Mouse (Mus musculus): ENCODE results near the gene Gdf7.

The Gdf7 gene

DNA sequence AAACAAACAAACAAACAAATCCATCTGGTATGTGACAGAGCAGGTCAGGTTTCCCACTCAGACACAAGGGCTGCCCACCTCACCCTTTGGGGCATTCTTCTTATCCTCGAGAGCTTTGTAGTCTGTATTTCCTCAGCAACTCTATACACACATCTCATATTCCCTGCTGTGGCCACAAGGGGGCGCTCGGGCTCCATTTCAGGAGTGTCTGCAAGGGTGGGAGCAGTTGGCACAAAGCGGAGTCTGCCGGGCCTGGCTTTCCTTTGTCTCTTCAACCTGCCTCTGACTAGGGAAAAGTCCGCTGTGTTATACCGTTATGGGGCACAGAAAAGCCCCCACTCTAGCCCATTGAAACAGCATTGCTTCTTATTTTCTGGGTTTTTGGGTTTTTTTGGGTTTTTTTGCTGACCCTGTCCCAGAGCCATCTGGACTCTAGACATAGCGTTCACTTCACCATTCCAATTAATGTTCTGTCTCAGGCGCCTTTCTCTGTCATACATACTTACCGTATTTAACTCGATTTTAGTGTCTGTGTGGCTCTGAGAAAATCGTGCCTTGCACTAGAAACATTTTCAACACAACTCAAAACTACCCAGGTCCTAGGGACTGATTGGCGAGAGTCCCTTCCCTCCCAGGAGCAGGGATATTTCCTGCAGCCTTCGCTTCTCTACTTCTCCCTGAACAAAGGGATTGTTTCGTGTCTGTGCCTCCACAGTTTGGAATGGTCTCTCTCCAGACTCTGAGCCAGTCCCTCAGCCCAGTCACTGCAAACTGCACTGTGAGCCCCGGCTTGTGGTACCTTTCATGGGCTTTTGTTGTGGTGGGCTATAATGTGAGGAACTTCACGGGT is 25.3 kb upstream of the Gdf7 start:
- DNase-seq: peak; percentile 85 to 93

DNA sequence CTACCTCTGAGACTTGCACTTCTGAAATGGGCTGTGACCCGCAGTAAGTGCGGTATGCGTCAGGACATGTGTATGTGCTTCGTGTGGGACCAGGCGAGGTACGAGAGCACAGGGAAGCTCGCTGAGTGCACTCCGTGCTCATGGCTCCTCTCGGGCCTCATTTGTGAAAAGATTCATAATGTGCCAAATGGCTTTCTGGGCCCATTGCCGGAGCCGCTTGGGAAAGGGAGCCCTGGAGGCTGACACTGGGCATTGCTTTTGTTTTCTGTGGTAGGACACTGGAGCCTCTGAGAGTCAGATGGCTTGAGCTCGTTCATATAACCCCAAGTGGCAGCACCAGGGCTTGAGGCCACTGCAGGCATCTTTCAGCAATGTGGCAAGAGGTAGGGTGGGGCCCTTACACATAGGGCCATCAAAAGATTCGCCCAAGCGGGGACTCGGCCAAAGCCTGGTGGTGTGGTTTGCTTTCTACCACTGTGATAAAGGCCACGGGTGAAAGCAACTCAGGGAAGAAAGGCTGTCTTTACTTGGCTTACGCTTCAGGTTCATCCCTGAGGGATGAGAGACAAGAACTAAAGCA is 24.3 kb upstream of the Gdf7 start:
- DNase-seq: no peak

DNA sequence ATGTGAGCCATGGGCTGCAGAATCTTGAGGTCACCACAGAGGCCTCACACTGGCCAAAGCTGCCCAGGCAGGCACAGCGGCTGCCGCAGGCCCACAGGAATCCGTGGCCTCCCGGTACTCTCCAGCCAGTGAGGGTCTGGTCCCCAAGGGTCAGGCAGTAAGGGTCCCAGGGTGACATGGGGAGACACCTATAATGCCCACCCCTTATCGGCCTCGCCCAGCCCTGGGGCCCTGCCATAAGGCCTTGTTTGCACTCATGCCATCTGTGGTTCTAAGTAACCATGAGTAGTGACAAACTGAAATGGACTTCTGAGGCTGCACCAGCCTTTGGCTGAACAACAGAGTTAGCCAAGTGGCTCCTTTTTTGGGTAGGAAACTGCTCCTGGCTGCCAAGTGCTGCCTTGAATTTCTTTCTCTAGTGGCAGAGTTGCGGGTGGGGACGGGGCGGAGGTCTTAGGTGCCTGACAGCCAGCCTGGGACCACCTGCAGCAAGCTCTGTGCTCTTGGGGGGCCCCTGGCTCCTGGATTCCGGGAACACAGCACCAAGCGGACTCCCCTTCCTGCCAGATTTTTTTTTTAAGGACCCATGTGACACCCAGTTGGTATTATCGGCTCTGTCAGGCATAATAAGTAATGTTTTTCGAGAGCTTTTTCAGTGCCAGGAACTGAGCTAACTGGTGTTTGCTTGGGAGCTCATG is 23.6 kb upstream of the Gdf7 start:
- no peak for DNase-seq

DNA sequence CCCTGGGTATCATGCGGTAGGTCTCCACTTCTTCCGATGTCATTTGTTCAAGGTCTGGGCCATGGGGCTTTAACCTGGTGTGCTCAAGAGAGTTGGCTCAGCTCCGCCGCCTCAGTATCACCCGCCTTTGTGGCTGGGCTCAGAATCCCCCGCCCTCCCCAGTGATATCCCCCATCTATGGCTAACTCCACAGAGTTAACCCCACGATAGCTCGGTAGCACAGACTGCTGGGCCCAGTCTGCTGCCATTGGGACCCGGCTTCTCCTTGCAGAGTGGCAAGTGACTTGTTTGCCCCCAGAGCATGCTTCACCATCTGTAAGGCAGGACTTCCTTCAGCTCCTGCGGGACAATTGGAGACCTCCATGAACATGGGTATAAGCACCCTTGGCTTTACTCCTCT is 22.3 kb upstream of the Gdf7 start:
- no peak for DNase-seq

DNA sequence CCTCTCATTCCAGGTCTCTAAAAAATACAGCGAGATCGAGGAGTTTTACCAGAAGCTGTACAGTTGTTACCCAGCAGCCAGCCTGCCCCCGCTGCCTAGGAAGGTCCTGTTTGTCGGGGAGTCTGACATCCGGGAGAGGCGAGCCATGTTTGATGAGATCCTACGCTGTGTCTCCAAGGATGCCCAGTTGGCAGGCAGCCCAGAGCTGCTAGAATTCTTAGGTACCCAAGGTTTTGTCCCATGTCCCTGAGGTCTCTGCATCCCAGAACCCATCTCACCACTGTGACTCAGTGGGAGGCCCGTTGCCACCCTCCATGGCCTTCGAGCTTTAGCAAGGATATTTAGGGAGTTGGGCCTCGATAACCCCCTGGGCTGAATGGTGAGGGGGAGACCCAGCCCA is 19.8 kb upstream of the Gdf7 start:
- DNase-seq: no peak

DNA sequence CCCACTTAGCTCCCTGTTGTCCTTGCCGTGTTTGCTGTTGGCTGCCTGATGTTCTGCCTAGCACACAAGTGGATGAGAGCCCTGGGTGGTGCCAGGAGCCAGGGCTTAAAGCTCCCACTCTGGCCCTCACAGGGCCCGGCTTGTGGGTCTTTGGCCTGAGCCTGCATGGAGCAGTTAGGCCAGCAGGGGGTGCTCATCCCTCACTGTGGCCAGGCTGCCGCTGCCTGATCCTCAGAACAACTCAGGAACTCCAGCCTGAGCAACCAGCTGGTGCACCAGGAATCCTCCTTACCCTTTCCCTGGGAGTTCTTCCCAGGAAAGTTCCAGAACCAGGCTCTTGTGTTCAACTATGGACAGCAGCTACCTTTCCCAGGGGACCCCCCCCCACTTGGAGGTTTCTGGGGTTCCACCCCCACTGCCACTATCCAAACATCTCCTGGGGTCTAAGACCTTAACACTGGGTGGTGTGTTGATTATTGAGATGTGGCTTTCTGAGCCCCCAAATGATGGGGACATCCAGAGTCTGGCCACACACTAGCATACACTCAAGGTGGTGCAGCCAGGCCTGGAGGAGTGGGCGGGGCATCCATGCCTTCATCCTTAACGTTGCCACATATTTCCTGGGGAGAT is 18.4 kb upstream of the Gdf7 start:
- peak; percentile 62 to 83 for DNase-seq

DNA sequence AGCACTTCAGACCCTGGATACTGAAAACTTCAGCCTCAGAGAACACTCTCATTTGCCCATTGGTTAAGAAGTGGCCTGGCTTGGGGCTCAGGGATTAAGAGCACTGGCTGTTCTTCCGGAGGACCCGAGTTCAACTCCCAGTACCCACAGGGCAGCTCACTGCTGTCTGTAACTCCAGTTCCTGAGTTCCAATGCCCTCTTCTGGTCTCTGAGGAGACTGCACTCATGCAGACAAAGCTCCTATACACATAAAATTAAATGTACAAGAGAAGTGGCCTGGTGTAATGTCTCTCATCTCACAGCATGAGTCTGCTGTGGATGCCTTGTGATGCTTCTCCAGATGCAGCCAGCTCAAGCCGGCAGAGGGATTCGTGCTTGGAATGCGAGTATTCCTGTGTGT is 14.8 kb upstream of the Gdf7 start:
- DNase-seq: no peak

DNA sequence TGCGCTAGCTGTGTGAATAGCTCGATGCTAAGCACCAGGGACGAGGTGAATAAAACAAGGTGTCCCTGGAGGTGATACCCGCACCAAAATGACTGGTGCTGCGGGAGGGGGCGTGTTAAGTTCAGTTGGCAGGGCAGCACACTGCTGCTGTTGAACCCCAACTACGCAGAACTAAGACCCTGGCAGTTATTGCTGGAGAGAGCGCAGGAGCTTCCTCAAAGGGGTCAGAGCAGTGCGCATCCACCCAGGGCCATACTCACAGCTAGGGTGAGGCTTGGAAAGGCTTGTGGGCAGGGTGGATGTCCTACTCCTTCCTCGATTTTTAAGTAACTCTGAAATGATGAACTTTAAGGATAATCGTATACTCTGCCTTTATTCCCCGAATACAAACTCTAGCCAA is 12.0 kb upstream of the Gdf7 start:
- no peak for DNase-seq

DNA sequence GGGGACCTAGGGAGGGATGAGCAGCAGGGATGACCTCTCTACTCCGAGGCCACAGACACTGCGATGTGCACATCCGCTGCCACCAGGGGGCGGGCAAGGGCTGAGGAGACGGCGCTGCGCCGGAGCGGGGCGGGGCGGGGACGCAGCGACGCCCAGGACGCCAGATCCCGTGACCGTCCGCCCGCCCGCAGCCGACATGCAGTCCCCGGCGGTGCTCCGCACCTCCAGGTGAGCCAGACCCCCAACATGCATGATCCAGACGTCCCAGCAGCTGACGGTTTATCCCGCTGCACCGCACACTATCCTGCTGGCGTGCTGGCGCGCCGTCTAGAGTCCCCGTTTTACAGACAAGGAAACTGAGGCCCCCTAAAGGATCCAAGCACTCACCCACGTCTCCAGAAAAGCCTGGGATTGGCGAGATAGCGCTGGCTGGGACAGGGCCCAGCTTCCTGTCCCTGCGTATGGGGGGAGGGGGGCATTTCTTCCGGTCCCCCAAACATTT is 11.6 kb upstream of the Gdf7 start, which contains the start of gene Hs1bp3:
Gene Hs1bp3, plus strand, starts transcription at position 163 of the 502 bp plus-strand sequence.
- peak; percentile 72 to 82 for DNase-seq

DNA sequence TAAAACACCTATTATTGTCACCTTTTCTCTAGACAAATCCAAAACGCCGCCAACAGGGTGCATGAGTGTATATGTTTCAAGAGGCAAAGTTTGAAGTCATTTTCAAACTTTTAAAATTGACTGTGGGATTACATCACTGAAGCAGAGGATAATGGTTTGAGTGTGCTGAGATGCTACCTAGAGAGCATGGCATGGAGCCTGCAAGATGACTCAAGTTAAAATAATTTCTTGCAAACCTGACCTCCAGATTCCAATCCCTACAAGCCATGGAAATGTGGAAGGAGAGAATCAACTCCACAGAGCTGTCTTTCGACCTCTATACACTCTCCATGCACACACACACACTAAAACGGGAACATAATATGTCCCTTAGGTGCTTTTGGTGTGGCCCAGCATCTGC is 10.5 kb upstream of the Gdf7 start:
- DNase-seq: no peak

DNA sequence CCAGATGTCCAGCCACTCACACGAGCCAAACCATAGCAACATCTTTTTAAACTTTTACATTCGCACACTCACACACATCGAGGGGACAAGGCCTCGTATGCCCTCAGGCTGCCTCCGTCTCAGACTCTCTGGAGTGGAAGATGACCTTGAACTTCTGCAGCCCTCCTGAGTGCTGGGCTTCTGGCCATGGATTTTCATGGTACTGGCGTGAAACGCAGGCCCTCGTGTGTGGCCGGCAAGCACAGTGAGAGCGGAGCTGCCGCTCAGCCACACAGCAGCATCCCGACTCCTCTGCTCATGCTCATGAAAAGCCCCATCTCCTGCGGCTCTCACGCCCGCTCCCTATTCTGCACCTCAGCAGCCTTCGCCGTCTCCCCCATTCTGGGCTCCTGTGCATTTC is 9.2 kb upstream of the Gdf7 start:
- DNase-seq: no peak

DNA sequence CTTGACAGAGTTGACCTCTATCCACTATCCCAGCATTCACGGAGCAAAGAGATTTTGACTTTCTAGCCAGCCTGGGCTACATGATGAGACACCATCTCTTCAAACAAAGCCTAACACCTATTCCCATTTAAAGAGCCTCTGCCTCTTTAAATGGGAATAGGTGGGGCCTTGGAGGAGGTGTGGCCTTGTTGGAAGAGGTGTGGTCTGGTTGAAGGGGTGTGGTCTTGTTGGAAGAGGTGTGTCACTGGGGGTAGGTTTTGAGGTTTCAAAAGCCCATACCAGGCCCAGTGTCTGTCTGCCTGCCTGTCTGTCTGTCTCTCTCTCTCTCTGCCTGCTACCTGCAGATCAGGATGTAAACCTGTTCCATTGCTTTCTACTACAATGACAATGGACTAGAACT is 5.2 kb upstream of the Gdf7 start:
- DNase-seq: no peak

DNA sequence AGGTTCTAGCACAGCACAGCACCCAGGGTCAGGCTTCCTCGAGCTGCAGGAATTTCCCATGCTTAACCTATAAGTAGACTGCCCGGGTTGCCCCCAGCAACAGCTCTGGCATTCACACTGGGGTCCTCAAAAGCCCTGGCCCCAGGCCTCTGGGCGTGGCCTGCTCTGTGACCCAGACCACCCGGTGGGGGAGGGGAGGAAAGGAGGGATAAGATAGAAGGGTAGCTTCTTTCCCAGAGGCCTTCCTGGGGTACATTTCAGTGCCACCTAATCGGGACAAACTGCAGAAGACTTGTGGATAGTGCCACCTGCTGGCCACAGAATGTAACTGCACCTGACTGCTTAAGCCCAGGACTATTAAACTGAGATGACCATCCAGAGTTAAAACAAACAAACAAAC is 4.7 kb upstream of the Gdf7 start:
- peak; percentile 48 to 65 for DNase-seq

DNA sequence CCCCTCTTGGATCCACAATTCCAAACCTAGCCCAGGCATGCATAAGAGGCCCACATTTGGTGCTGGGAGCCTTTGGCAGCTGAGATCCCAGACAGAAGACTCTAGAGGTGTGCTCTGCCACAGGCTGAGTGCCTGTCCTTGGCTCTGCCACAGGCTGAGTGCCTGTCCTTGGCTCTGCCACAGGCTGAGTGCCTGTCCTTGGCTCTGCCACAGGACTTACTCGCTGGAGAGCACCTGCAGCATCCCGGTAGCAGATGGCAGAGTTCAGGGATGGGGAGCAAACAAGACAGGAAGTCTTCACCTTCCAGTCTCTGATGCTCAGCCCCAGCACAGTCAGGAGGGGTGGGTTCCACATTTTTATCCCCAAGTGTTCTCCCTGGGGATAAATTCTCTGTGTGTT is 3.5 kb upstream of the Gdf7 start:
- DNase-seq: no peak

DNA sequence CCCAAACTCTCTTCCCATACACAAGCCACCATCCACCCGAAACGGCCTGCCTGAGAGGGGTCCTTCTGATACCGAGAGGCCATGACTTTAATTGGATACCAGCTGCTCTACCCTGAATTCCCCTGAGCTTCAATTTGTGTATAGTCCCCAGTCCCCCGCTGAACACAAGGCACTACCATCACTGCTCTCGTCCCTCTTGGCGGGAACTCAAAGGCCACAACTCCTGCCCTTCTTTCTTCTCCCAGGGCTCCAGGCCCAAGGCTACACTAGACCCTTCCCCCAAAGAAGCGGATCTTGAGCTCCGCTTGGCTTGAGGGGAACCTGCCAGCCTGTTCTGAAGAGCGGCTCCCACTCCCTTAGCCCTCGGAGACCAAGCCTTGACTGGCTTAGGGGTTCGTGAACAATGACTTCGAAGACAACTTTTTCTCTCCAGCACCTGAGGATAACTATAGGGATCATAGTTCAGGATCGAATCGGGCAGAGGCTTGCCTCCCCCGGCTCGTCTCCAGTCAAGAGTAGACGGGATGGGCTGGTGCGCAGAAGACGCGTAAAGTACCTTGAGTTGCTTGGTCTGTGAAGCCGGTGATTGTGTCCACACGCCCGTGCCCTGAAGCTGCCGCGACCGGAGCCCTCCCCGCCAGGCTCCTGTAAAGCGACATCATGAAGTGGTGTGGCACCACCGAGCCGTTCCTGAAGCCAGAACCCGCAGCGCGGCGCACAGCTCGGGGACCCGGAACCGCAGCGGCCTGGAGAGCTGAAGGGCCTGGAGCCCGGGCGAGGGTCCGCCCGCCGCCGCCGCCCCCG is 541 bp downstream of the Gdf7 start:
- DNase-seq: no peak

DNA sequence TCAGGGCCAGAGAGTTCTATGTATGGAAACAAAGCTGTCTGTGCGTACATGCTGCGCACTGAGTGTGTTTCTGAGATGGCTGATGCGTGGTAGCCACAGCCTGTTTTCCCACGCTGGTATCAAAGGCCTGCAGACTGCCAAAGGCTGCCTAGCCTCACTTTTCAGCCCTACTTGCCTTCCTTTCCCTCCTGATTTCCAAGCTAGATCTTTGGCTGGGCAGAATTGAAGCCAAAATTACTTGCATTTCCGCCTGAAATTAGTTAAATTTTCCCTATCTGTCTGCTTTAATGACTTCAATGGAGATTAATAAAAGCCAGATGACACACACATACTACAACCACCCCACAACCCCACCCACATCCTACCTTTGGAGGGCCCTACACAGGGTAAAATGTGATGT is 1.2 kb downstream of the Gdf7 start:
- DNase-seq: no peak

DNA sequence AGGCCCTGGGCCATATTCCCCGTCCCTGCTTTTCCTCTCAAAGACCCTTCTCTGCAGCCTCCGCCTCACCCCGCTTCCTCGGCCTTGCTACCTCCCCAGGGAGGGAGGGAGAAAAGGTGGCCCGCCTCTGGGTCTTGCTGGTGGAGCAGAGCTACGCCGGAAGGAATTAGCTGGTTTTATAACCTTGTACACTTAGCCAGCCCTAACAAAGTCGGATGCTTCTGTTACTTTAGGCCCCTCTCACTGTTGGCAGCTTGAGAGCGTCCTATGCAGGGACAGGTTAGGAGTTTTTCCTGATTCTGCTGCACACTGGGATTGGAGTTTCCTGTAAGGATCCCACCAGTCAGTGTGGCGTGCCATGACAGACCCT is 1.7 kb downstream of the Gdf7 start:
- no peak for DNase-seq

DNA sequence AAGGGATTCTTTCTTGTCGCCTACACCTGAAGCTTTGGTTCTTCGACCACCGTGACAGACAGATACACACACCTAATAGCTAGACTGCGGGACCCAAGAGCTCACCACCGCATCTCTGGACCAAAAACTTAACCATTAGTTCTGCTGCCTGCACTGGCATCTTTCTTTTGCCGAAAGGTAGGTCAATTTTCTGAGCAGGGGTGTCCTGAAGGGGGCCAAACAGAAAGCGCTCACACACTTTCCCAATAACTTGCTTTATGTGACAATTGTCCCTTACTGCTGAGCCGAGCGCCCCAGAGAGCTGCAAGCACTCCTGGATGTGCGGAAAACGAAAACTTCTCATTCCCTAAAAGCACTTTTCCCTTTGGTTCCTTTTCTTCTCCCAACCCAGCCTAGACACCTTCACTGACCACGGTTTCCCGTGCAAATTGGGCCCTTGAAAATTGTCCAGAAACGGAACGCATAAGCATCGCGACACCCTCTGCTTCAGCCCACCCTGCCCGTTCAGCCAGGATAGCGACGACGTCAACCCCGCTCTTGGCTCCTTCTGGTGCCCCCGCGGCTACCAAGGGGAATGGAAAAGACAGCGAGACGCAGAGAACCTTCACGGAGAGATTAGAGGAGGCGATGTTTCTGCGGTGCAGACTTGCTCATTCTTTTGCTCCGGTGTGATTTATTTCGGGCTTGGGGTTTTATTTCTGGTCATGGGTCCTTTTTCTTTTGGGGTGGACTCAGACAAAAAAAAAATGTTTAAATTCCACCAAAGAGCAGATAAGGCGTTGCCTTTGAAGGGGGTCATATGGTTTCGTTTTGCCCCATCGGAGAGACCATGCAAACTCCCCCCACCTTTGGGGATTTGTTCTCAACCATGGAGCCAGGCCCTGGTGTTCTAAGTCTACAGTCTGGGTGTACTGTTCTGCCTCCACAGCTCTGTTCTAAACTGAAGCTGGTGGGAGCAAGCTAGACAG is 2.3 kb downstream of the Gdf7 start:
- DNase-seq: no peak

DNA sequence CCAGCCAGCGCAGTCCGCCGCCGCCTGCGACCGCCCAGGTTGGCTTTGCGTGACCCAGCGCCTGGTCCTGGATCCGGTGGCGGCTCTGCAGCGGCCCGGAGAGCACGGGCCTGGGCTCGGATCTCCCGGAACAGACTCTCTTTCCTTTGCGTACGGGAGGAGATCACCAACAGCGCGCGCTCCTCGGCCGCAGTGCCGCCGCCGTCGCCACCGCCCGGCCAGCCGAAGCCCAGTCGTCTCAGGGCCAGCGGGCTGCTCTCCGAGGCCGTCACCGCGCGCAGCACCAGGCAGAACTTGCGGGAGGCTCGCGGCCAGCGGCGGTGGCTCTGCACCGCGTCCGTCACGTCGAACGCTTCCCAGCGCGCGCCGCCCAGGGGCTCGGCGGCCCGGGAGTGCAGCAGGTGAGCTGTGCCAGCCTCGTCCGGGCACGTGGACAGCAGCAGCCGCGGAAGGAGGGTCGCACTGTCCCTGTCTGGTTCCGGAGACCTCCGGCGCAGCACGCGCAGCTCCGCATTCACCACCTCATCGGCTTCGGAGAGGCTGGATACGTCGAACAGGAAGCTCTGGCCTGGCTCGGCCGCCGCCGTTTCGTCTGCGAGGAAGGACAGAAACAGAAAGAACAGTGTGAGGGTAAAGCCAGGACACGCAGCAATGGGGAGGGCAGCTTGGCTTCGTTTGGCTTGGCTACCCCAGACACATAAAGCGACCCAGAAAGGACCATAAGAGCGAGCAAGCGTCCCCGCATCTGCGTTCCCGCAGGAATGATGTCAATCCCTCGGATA is 3.2 kb downstream of the Gdf7 start:
- no peak for DNase-seq

DNA sequence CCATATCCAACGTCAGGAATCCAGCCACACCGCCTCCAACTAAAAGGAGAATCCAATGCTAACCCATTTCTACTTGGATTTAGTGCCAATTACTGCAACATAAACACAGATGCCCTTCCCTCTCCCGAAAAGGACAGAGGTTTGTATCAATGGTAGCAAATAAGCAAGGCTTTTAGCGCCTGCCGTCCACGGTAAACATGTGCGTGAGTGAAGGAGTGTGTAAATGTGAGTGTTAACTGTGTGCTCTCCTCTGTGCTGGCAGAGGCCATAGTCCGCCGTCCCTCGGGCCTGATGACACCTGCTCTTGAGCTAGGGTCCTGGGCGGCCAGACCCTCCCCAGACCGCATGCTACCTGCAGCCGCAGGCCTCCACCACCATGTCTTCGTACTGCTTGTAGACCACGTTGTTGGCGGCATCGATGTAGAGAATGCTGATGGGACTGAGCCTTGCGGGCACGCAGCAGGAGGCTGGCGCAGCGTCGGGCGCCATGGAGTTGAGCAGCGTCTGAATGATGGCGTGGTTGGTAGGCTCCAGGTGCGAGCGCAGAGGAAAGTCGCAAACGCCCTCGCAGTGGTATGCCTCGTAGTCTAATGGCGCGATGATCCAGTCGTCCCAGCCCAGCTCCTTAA is 4.1 kb downstream of the Gdf7 start:
- DNase-seq: no peak
